Mouse (Mus musculus): Measurements from ENCODE around the gene Fhod1. TPM values are rescaled to one million over a fixed set of nuclear protein-coding genes. Genes with fewer than 3 reads are reported as not detected.

The Fhod1 gene
- polyA plus RNA-seq, 1 experiment from 2014 or later, result 2.1 TPM

- H3K27ac ChIP-seq, result peak within 1 kb of the TSS; percentile 61; the same call in 1 of the 2 replicates
- H3K9ac ChIP-seq, result peak within 1 kb of the TSS; percentile 73
- H3K27me3 ChIP-seq, result peaks cover 28% of the 10 kb centered on the region
- H3K4me3 ChIP-seq, result peak within 1 kb of the TSS; percentile 54
- 1% methylated on average over 43 of the region's 43 CpGs for WGBS
- H3K4me1 ChIP-seq, result peaks cover 30% of the 10 kb centered on the region
- peak within 1 kb of the TSS; percentile 93 for H3K4me2 ChIP-seq (replicated peaks)
- no peak; the same call in none of the 2 replicates for ATAC-seq (ENCODE audit: low FRiP score, low read depth)
- H3K9me3 ChIP-seq, result no peaks in the 10 kb centered on the region
- peaks cover 8% of the 10 kb centered on the region for H3K36me3 ChIP-seq
Observed at GRCm38 (mm10) chr8:105289805-105290460, 57.8 kb downstream of the Fhod1 start, which contains the start of gene 4931428F04Rik. Gene 4931428F04Rik (minus strand): TSS chr8:105289864.

GRCm38 (mm10) chr8:105288958-105289732 is 58.6 kb downstream of the Fhod1 start:
- Histone ChIP-seq H3K4me3 (peak overlapping the region; percentile 54), H3K9me3 (no peaks in the 10 kb centered on the region), H3K27ac (peak overlapping the region; percentile 61; the same call in 1 of the 2 replicates), H3K36me3 (peaks cover 14% of the 10 kb centered on the region), H3K9ac (peak overlapping the region; percentile 73), H3K4me2 (replicated peaks) (peak overlapping the region; percentile 93), H3K27me3 (peaks cover 28% of the 10 kb centered on the region), H3K4me1 (peaks cover 30% of the 10 kb centered on the region)
- ATAC-seq (ENCODE audit: low FRiP score, low read depth), result peak; percentile 92
- under 1% methylated on average over 53 of the region's 53 CpGs for WGBS

GRCm38 (mm10) chr8:105288231-105288630 is 59.5 kb downstream of the Fhod1 start:
- Histone ChIP-seq H3K4me1 (peaks cover 30% of the 10 kb centered on the region), H3K27me3 (peaks cover 19% of the 10 kb centered on the region), H3K36me3 (peaks cover 14% of the 10 kb centered on the region), H3K27ac (no peak overlapping the region), H3K9me3 (no peaks in the 10 kb centered on the region), H3K4me3 (peak overlapping the region; percentile 54; the same call in 1 of the 2 replicates), H3K4me2 (replicated peaks) (peak overlapping the region; percentile 93), H3K9ac (0 out of 2 replicates have a peak overlapping the region, but pooled peaks have one; percentile 2)
- no peak for ATAC-seq (ENCODE audit: low FRiP score, low read depth)
- 91% methylated on average over 5 of the region's 5 CpGs for WGBS

GRCm38 (mm10) chr8:105286907-105287306 is 60.8 kb downstream of the Fhod1 start:
- Histone ChIP-seq H3K27me3 (peaks cover 13% of the 10 kb centered on the region), H3K4me3 (no peak overlapping the region), H3K4me2 (replicated peaks) (no peak overlapping the region), H3K27ac (no peak overlapping the region), H3K9ac (no peak overlapping the region), H3K4me1 (peaks cover 30% of the 10 kb centered on the region), H3K36me3 (peaks cover 25% of the 10 kb centered on the region), H3K9me3 (no peaks in the 10 kb centered on the region)
- no peak for ATAC-seq (ENCODE audit: low FRiP score, low read depth)
- 86% methylated on average over 4 of the region's 4 CpGs for WGBS

- H3K9ac ChIP-seq, result no peak overlapping the region
- H3K36me3 ChIP-seq, result peaks cover 32% of the 10 kb centered on the region
- no peak overlapping the region for H3K27ac ChIP-seq
- no peak overlapping the region for H3K4me2 ChIP-seq (replicated peaks)
- no peak overlapping the region for H3K4me3 ChIP-seq
- H3K27me3 ChIP-seq, result peaks cover 12% of the 10 kb centered on the region
- 52% methylated on average over 12 of the region's 12 CpGs for WGBS
- peaks cover 26% of the 10 kb centered on the region for H3K4me1 ChIP-seq
- no peak for ATAC-seq (ENCODE audit: low FRiP score, low read depth)
- H3K9me3 ChIP-seq, result no peaks in the 10 kb centered on the region
Observed at GRCm38 (mm10) chr8:105285514-105285913, 62.2 kb downstream of the Fhod1 start.

- no peak overlapping the region for H3K27ac ChIP-seq
- H3K27me3 ChIP-seq, result peaks cover 27% of the 10 kb centered on the region
- ATAC-seq (ENCODE audit: low FRiP score, low read depth), result no peak
- no peak overlapping the region for H3K4me2 ChIP-seq (replicated peaks)
- peaks cover 15% of the 10 kb centered on the region for H3K4me1 ChIP-seq
- no peak overlapping the region for H3K9ac ChIP-seq
- H3K4me3 ChIP-seq, result no peak overlapping the region
- H3K36me3 ChIP-seq, result peaks cover 32% of the 10 kb centered on the region
- 24% methylated on average over 23 of the region's 23 CpGs for WGBS
- no peaks in the 10 kb centered on the region for H3K9me3 ChIP-seq
Observed at GRCm38 (mm10) chr8:105283074-105283473, 64.7 kb downstream of the Fhod1 start.

- H3K27me3 ChIP-seq, result peaks cover 35% of the 10 kb centered on the region
- ATAC-seq (ENCODE audit: low FRiP score, low read depth), result no peak
- H3K27ac ChIP-seq, result no peak overlapping the region
- H3K9ac ChIP-seq, result no peak overlapping the region
- H3K9me3 ChIP-seq, result no peaks in the 10 kb centered on the region
- H3K4me2 ChIP-seq (replicated peaks), result no peak overlapping the region
- H3K4me1 ChIP-seq, result peaks cover 9% of the 10 kb centered on the region
- 83% methylated on average over 4 of the region's 4 CpGs for WGBS
- peaks cover 32% of the 10 kb centered on the region for H3K36me3 ChIP-seq
- H3K4me3 ChIP-seq, result no peak overlapping the region
Observed at GRCm38 (mm10) chr8:105282239-105282638, 65.5 kb downstream of the Fhod1 start.

GRCm38 (mm10) chr8:105281821-105282220 is 65.9 kb downstream of the Fhod1 start:
- H3K27ac ChIP-seq, result no peak overlapping the region
- ATAC-seq (ENCODE audit: low FRiP score, low read depth), result no peak
- H3K9me3 ChIP-seq, result no peaks in the 10 kb centered on the region
- H3K4me1 ChIP-seq, result peaks cover 9% of the 10 kb centered on the region
- H3K36me3 ChIP-seq, result peaks cover 32% of the 10 kb centered on the region
- H3K4me2 ChIP-seq (replicated peaks), result no peak overlapping the region
- H3K4me3 ChIP-seq, result no peak overlapping the region
- WGBS, result 84% methylated on average over 12 of the region's 12 CpGs
- H3K27me3 ChIP-seq, result peaks cover 39% of the 10 kb centered on the region
- no peak overlapping the region for H3K9ac ChIP-seq

GRCm38 (mm10) chr8:105280567-105280966 is 67.2 kb downstream of the Fhod1 start:
- Histone ChIP-seq H3K4me3 (no peak overlapping the region), H3K4me2 (replicated peaks) (no peak overlapping the region), H3K4me1 (peaks cover 21% of the 10 kb centered on the region), H3K36me3 (peaks cover 30% of the 10 kb centered on the region), H3K27me3 (peaks cover 52% of the 10 kb centered on the region), H3K27ac (no peak overlapping the region), H3K9ac (no peak overlapping the region), H3K9me3 (no peaks in the 10 kb centered on the region)
- ATAC-seq (ENCODE audit: low FRiP score, low read depth), result no peak
- 62% methylated on average over 3 of the region's 3 CpGs for WGBS

MicroRNAs encoded within 50 kb of the gene (microRNA counts, 519-probe panel; counts per million panel counts)
- microRNA mmu-miR-328, result 2,500 counts per million, percentile 35 among the panel's probes with 10 or more counts

Small RNA genes lying within 50 kb of the gene (microRNA-seq; reads per million reads assigned to microRNA genes)
- gene Gm27320, result not detected
- 155 reads per million, percentile 58 among the genes with 10 or more reads in this experiment for gene Mir328

Other genes starting within 250 kb of the Fhod1 start
- gene Ces4a, start 216.2 kb downstream of the Fhod1 start, polyA plus RNA-seq (2015; fragmentation: Nextera tagmentation; extraction: Ambion mirVana), result not detected in 2 replicates
- gene Cbfb, start 177.3 kb downstream of the Fhod1 start, polyA plus RNA-seq (2015; fragmentation: Nextera tagmentation; extraction: Ambion mirVana), result 97.1 and 101 TPM in 2 replicates
- gene D230025D16Rik, start 122.8 kb downstream of the Fhod1 start, polyA plus RNA-seq (2015; fragmentation: Nextera tagmentation; extraction: Ambion mirVana), result 27.3 and 27.6 TPM in 2 replicates
- gene B3gnt9, start 92.8 kb downstream of the Fhod1 start, polyA plus RNA-seq (2015; fragmentation: Nextera tagmentation; extraction: Ambion mirVana), result 24.7 and 25.4 TPM in 2 replicates
- gene Tradd, start 83.3 kb downstream of the Fhod1 start, polyA plus RNA-seq (2015; fragmentation: Nextera tagmentation; extraction: Ambion mirVana), result 20.1 and 23.2 TPM in 2 replicates
- 2.6 and 2.8 TPM in 2 replicates for gene Fbxl8, start 83.3 kb downstream of the Fhod1 start, polyA plus RNA-seq (2015; fragmentation: Nextera tagmentation; extraction: Ambion mirVana)
- 0.11 and 0.19 TPM in 2 replicates for gene Hsf4, start 78.2 kb downstream of the Fhod1 start, polyA plus RNA-seq (2015; fragmentation: Nextera tagmentation; extraction: Ambion mirVana)
- gene Nol3, start 71.8 kb downstream of the Fhod1 start, polyA plus RNA-seq (2015; fragmentation: Nextera tagmentation; extraction: Ambion mirVana), result 2.7 and 3.1 TPM in 2 replicates
- 16.3 TPM in 2 replicates for gene 4931428F04Rik, start 58.1 kb downstream of the Fhod1 start, polyA plus RNA-seq (2015; fragmentation: Nextera tagmentation; extraction: Ambion mirVana)
- 8.3 and 9.1 TPM in 2 replicates for gene Exoc3l, start 51.9 kb downstream of the Fhod1 start, polyA plus RNA-seq (2015; fragmentation: Nextera tagmentation; extraction: Ambion mirVana)
- gene E2f4, start 50.3 kb downstream of the Fhod1 start, polyA plus RNA-seq (2015; fragmentation: Nextera tagmentation; extraction: Ambion mirVana), result 73.6 and 75.4 TPM in 2 replicates
- 3.9 and 5.1 TPM in 2 replicates for gene Elmo3, start 42.4 kb downstream of the Fhod1 start, polyA plus RNA-seq (2015; fragmentation: Nextera tagmentation; extraction: Ambion mirVana)
- 1.8 and 2.7 TPM in 2 replicates for gene Lrrc29, start 21.7 kb downstream of the Fhod1 start, polyA plus RNA-seq (2015; fragmentation: Nextera tagmentation; extraction: Ambion mirVana)
- 119 and 122 TPM in 2 replicates for gene Tmem208, start 21.6 kb downstream of the Fhod1 start, polyA plus RNA-seq (2015; fragmentation: Nextera tagmentation; extraction: Ambion mirVana)
- 6.0 and 6.4 TPM in 2 replicates for gene Slc9a5, start 890 bp upstream of the Fhod1 start, polyA plus RNA-seq (2015; fragmentation: Nextera tagmentation; extraction: Ambion mirVana)
- 0.73 and 1.2 TPM in 2 replicates for gene Plekhg4, start 25.3 kb upstream of the Fhod1 start, polyA plus RNA-seq (2015; fragmentation: Nextera tagmentation; extraction: Ambion mirVana)
- not detected in 2 replicates for gene Kctd19, start 65.5 kb upstream of the Fhod1 start, polyA plus RNA-seq (2015; fragmentation: Nextera tagmentation; extraction: Ambion mirVana)
- 0.36 and 0.55 TPM in 2 replicates for gene Lrrc36, start 65.6 kb upstream of the Fhod1 start, polyA plus RNA-seq (2015; fragmentation: Nextera tagmentation; extraction: Ambion mirVana)
- gene Tppp3, start 123.6 kb upstream of the Fhod1 start, polyA plus RNA-seq (2015; fragmentation: Nextera tagmentation; extraction: Ambion mirVana), result 65.4 and 71.1 TPM in 2 replicates
- gene Zdhhc1, start 148.9 kb upstream of the Fhod1 start, polyA plus RNA-seq (2015; fragmentation: Nextera tagmentation; extraction: Ambion mirVana), result 42.5 and 45.3 TPM in 2 replicates
- gene Hsd11b2, start 170.8 kb upstream of the Fhod1 start, polyA plus RNA-seq (2015; fragmentation: Nextera tagmentation; extraction: Ambion mirVana), result 5.9 and 7.6 TPM in 2 replicates
- 82.5 and 83.5 TPM in 2 replicates for gene Atp6v0d1, start 218.1 kb upstream of the Fhod1 start, polyA plus RNA-seq (2015; fragmentation: Nextera tagmentation; extraction: Ambion mirVana)